In genomic region chr11:97427794-97428725, GRCm38 (mm10) we compare ENCODE assay signal across 8 mouse cellular contexts. TPM values are rescaled to one million over a fixed set of nuclear protein-coding genes. Genes with fewer than 3 reads are reported as not detected.
A peak's percentile ranks its signal among the peaks of the same experiment; 100 is the strongest.
DNase-seq lines count a peak whose midpoint lies in the region; ATAC-seq and TF ChIP-seq lines count a peak whose summit lies in the region.

No protein-coding gene starts in this region.

- H3K4me1 ChIP-seq in CH12.LX (ENCODE audit: control insufficient read depth in 1 of 2, insufficient read depth in 2 of 2): peaks cover 19 to 55% of the 10 kb centered on the region in 2 experiments; a peak in 3 of 4 replicates
- H3K4me1 ChIP-seq in embryonic facial prominence, embryonic 10.5 days: peaks cover 62% of the 10 kb centered on the region
- peaks cover 6% of the 10 kb centered on the region; the same call in 1 of the 2 replicates for H3K4me1 ChIP-seq in kidney, adult 2 months (ENCODE audit: control insufficient read depth, insufficient read depth, low read length)
- peaks cover 50 to 53% of the 10 kb centered on the region in 2 experiments for H3K4me1 ChIP-seq in liver, embryonic 14.5 days (replicated peaks; ENCODE audit: control insufficient read depth in 2 of 2, insufficient read depth in 2 of 2, low read length in 1 of 2)

- peak overlapping the region; percentile 21 to 46 (median 44) for H3K4me3 ChIP-seq in CH12.LX (replicated peaks in 1 of 3; ENCODE audit: low read depth in 2 of 3, low read length in 2 of 3, poor library complexity in 1 of 3)
- peak overlapping the region; percentile 52 for H3K4me3 ChIP-seq in embryonic facial prominence, embryonic 10.5 days
- peak overlapping the region; percentile 13; the same call in 1 of the 2 replicates for H3K4me3 ChIP-seq in kidney, adult 2 months (ENCODE audit: insufficient read depth, low read depth, low read length)
- peak overlapping the region; percentile 49 to 53 for H3K4me3 ChIP-seq in liver, embryonic 14.5 days (ENCODE audit: insufficient read depth in 1 of 2, low read depth in 2 of 2, low read length in 2 of 2)

- peak; percentile 83 for TF ChIP-seq POLR2A in CH12.LX (IDR thresholded peaks at IDR 0.05; ENCODE audit: low read depth, low read length)
- TF ChIP-seq POLR2A in kidney, adult 2 months (IDR thresholded peaks at IDR 0.05; ENCODE audit: low read depth, low read length): no peak

- H3K79me2 ChIP-seq in CH12.LX (replicated peaks; ENCODE audit: control insufficient read depth, extremely low read depth, insufficient read depth, poor library complexity, severe bottlenecking): no peaks in the 10 kb centered on the region

- H3K9ac ChIP-seq in CH12.LX (ENCODE audit: insufficient read depth, low read depth): peak overlapping the region; percentile 31; the same call in 1 of the 2 replicates
- H3K9ac ChIP-seq in liver, embryonic 14.5 days (replicated peaks): peak overlapping the region; percentile 63

- dilution Hi-C loops in CH12.LX (cut with MboI; ENCODE audit: extremely low pct_ligation_motif_present, extremely low pct_unique_long_range_greater_than_20kb, low sequenced_read_pairs): no loop called here

- peaks cover 0 to 1% of the 10 kb centered on the region in 2 experiments for H3K36me3 ChIP-seq in CH12.LX (replicated peaks in 1 of 2; ENCODE audit: control insufficient read depth in 1 of 2, insufficient read depth in 1 of 2, low read length in 1 of 2)
- H3K36me3 ChIP-seq in embryonic facial prominence, embryonic 10.5 days (replicated peaks): no peaks in the 10 kb centered on the region
- H3K36me3 ChIP-seq in kidney, adult 2 months (ENCODE audit: control insufficient read depth, insufficient read depth, low read length): no peaks in the 10 kb centered on the region
- H3K36me3 ChIP-seq in liver, embryonic 14.5 days (replicated peaks; ENCODE audit: control insufficient read depth, insufficient read depth, low read depth): no peaks in the 10 kb centered on the region

- ATAC-seq in liver, embryonic 14.5 days (ENCODE audit: insufficient read depth): peak; percentile 86

- H3K9me3 ChIP-seq in CH12.LX (replicated peaks; ENCODE audit: low read length): no peaks in the 10 kb centered on the region
- H3K9me3 ChIP-seq in embryonic facial prominence, embryonic 10.5 days: no peaks in the 10 kb centered on the region
- no peaks in the 10 kb centered on the region for H3K9me3 ChIP-seq in liver, embryonic 14.5 days (ENCODE audit: control insufficient read depth, low read length)

- peak overlapping the region; percentile 73 for H3K4me2 ChIP-seq in CH12.LX (ENCODE audit: insufficient read depth, low read depth, poor library complexity, severe bottlenecking)
- H3K4me2 ChIP-seq in liver, embryonic 14.5 days (ENCODE audit: low read depth): peak overlapping the region; percentile 87

- peak overlapping the region; percentile 57 for H3K27ac ChIP-seq in CH12.LX (ENCODE audit: insufficient read depth, low read depth)
- peak overlapping the region; percentile 69 for H3K27ac ChIP-seq in embryonic facial prominence, embryonic 10.5 days (replicated peaks)
- H3K27ac ChIP-seq in kidney, adult 2 months (ENCODE audit: insufficient read depth, low read depth, low read length): no peak overlapping the region
- H3K27ac ChIP-seq in liver, embryonic 14.5 days: peak overlapping the region; percentile 96

- no peak for TF ChIP-seq CTCF in CH12.LX (conservative IDR thresholded peaks at IDR 0.05 in 1 of 2, IDR thresholded peaks at IDR 0.05 in 1 of 2; ENCODE audit: low read depth in 2 of 2, low read length in 2 of 2)
- no peak for TF ChIP-seq CTCF in kidney, adult 2 months (conservative IDR thresholded peaks at IDR 0.05; ENCODE audit: insufficient read depth, insufficient read length, low read depth, low read length)
- no peak for TF ChIP-seq CTCF in liver, embryonic 14.5 days (IDR thresholded peaks at IDR 0.05; ENCODE audit: low read depth)

- TF ChIP-seq EP300 in CH12.LX (IDR thresholded peaks at IDR 0.05; ENCODE audit: low read length): no peak; the same call in 1 of the 2 replicates
- TF ChIP-seq EP300 in liver, embryonic 14.5 days (IDR thresholded peaks at IDR 0.05; ENCODE audit: low read depth): peak; percentile 89

- TF ChIP-seq RAD21 in CH12.LX (IDR thresholded peaks at IDR 0.05; ENCODE audit: low read depth, low read length): no peak; the same call in 1 of the 2 replicates

- DNase-seq in CH12.LX (ENCODE audit: extremely low read depth): peak; percentile 99
- peak; percentile 88 for DNase-seq in adrenal gland, postnatal 10 days
- DNase-seq in embryonic facial prominence, embryonic 10.5 days (ENCODE audit: low spot score): peak; percentile 85
- DNase-seq in heart, adult 9 months (ENCODE audit: low spot score in 2 of 2): peak; percentile 86 to 88
- DNase-seq in kidney, adult 2 months: peak; percentile 89
- peak; percentile 88 to 90 (median 89) for DNase-seq in liver, embryonic 14.5 days (ENCODE audit: low read depth in 3 of 3, low spot score in 3 of 3)
- peak; percentile 70 for DNase-seq in neural tube, embryonic 10.5 days (ENCODE audit: extremely low spot score, low spot score)
- DNase-seq in testis, postnatal 10 days (ENCODE audit: low spot score): peak; percentile 81

- in situ Hi-C loops in CH12.LX (cut with MboI; ENCODE audit: low pct_ligation_motif_present, low pct_unique_long_range_greater_than_20kb, low sequenced_read_pairs): no loop called here

- WGBS in embryonic facial prominence, embryonic 10.5 days: under 1% methylated on average over 32 of the region's 32 CpGs
- 3% methylated on average over 32 of the region's 32 CpGs for WGBS in kidney, adult 2 months
- 2% methylated on average over 32 of the region's 32 CpGs for WGBS in liver, embryonic 14.5 days (ENCODE audit: insufficient replicate concordance)

- H3K27me3 ChIP-seq in CH12.LX (replicated peaks): no peaks in the 10 kb centered on the region
- peaks cover 9% of the 10 kb centered on the region for H3K27me3 ChIP-seq in embryonic facial prominence, embryonic 10.5 days (replicated peaks; ENCODE audit: low read depth, poor library complexity, severe bottlenecking)
- H3K27me3 ChIP-seq in kidney, adult 2 months (replicated peaks; ENCODE audit: control insufficient read depth, insufficient read depth, low read length): no peaks in the 10 kb centered on the region
- H3K27me3 ChIP-seq in liver, embryonic 14.5 days (ENCODE audit: control insufficient read depth, insufficient read depth, low read length): no peaks in the 10 kb centered on the region

TF ChIP-seq in CH12.LX, 34 proteins besides CTCF, POLR2A, EP300 and RAD21 (continues in another document):
- 0 out of 2 replicates have a peak, but pooled peaks have one; percentile 68 for TF ChIP-seq TBP (conservative IDR thresholded peaks at IDR 0.05; ENCODE audit: low read depth, low read length)
- no peak for TF ChIP-seq UBTF (IDR thresholded peaks at IDR 0.05; ENCODE audit: low read depth, low read length)
- TF ChIP-seq BHLHE40 (IDR thresholded peaks at IDR 0.05; ENCODE audit: low read depth, low read length): peak; percentile 31; the same call in 1 of the 2 replicates
- peak; percentile 77; the same call in 1 of the 2 replicates for TF ChIP-seq MEF2A (IDR thresholded peaks at IDR 0.05; ENCODE audit: borderline replicate concordance, low read depth, low read length)
- 0 out of 2 replicates have a peak, but pooled peaks have one; percentile 53 for TF ChIP-seq KAT2A (IDR thresholded peaks at IDR 0.05; ENCODE audit: insufficient replicate concordance, low read length)
- peak; percentile 53 for TF ChIP-seq ELF1 (IDR thresholded peaks at IDR 0.05; ENCODE audit: low read depth, low read length)
- TF ChIP-seq MAZ (IDR thresholded peaks at IDR 0.05; ENCODE audit: low read depth, low read length): 0 out of 2 replicates have a peak, but pooled peaks have one; percentile 10
- TF ChIP-seq PAX5 (IDR thresholded peaks at IDR 0.05; ENCODE audit: low read length): no peak
- TF ChIP-seq HCFC1 (IDR thresholded peaks at IDR 0.05; ENCODE audit: low read depth, low read length): no peak
- TF ChIP-seq NELFE (IDR thresholded peaks at IDR 0.05; ENCODE audit: low read depth, low read length): peak; percentile 74; the same call in 1 of the 2 replicates
- no peak for TF ChIP-seq ZC3H11A (IDR thresholded peaks at IDR 0.05; ENCODE audit: low read depth, low read length)
- TF ChIP-seq ZNF384 (IDR thresholded peaks at IDR 0.05; ENCODE audit: low read depth, low read length): no peak
- no peak for TF ChIP-seq ZKSCAN1 (IDR thresholded peaks at IDR 0.05; ENCODE audit: borderline replicate concordance, low read depth, low read length)
- TF ChIP-seq IRF4 (IDR thresholded peaks at IDR 0.05; ENCODE audit: low read depth, low read length): peak; percentile 69; the same call in 1 of the 2 replicates
- TF ChIP-seq MAFK (IDR thresholded peaks at IDR 0.05; ENCODE audit: insufficient replicate concordance, low read length): no peak
- no peak for TF ChIP-seq MYC (IDR thresholded peaks at IDR 0.05; ENCODE audit: low read depth, low read length)
- 0 out of 2 replicates have a peak, but pooled peaks have one; percentile 25 for TF ChIP-seq NRF1 (IDR thresholded peaks at IDR 0.05; ENCODE audit: low read depth, low read length)
- no peak for TF ChIP-seq POLR2AphosphoS2 (IDR thresholded peaks at IDR 0.05; ENCODE audit: low read depth, low read length)
- TF ChIP-seq E2F4 (IDR thresholded peaks at IDR 0.05; ENCODE audit: insufficient replicate concordance, low read depth, low read length): no peak
- no peak for TF ChIP-seq USF2 (conservative IDR thresholded peaks at IDR 0.05; ENCODE audit: low read depth, low read length)
- no peak for TF ChIP-seq MAX (IDR thresholded peaks at IDR 0.05; ENCODE audit: low read length)
- no peak for TF ChIP-seq JUND (conservative IDR thresholded peaks at IDR 0.05; ENCODE audit: low read depth, low read length)
- TF ChIP-seq JUN (IDR thresholded peaks at IDR 0.05; ENCODE audit: insufficient read depth, low read depth, low read length): peak; percentile 22; the same call in 1 of the 2 replicates
- no peak for TF ChIP-seq CHD1 (IDR thresholded peaks at IDR 0.05; ENCODE audit: low read depth, low read length)
- TF ChIP-seq GABPA (IDR thresholded peaks at IDR 0.05; ENCODE audit: insufficient replicate concordance, low read depth, low read length): no peak
- TF ChIP-seq ZMIZ1 (IDR thresholded peaks at IDR 0.05; ENCODE audit: low read depth, low read length): peak; percentile 68
- peak; percentile 67; the same call in 1 of the 2 replicates for TF ChIP-seq CHD2 (IDR thresholded peaks at IDR 0.05; ENCODE audit: low read length)

RNA-seq across cellular contexts. Expression of gene Arhgap23, which starts 12.7 kb away (rescaled TPM):
- total RNA-seq in CH12.LX (2012; rRNA removed) (2.1 and 4.2 TPM in 2 replicates), CH12.LX (2014; rRNA removed) (0.89 and 1.2 TPM in 2 replicates)
- 4.9 and 5.6 TPM in 2 replicates for polyA plus RNA-seq in CH12.LX (2012; ENCODE audit: insufficient read length, low read depth)
- 10 to 100 TPM; 30.9 to 32.3 TPM for total RNA-seq in adrenal gland, postnatal 10 days (2021)
- polyA plus RNA-seq in embryonic facial prominence, embryonic 10.5 days (2016; fragmentation: Nextera tagmentation; extraction: Ambion mirVana): 2.4 TPM in 2 replicates
- 14.9 and 17.1 TPM in 2 replicates for polyA plus RNA-seq in kidney, adult 2 months (2012; rRNA removed)
- polyA plus RNA-seq in liver, embryonic 14.5 days (2012; rRNA removed): 17.5 and 21.2 TPM in 2 replicates
- 7.3 and 7.9 TPM in 2 replicates for polyA plus RNA-seq in liver, embryonic 14.5 days (2014; fragmentation: Nextera tagmentation; extraction: Ambion mirVana)
